Mouse (Mus musculus): ENCODE results near the gene Adamtsl1. TPM values are rescaled to one million over a fixed set of nuclear protein-coding genes. Genes with fewer than 3 reads are reported as not detected.

The Adamtsl1 gene
- polyA plus RNA-seq, 1 experiment from 2014 or later: 3.1 TPM

DNA sequence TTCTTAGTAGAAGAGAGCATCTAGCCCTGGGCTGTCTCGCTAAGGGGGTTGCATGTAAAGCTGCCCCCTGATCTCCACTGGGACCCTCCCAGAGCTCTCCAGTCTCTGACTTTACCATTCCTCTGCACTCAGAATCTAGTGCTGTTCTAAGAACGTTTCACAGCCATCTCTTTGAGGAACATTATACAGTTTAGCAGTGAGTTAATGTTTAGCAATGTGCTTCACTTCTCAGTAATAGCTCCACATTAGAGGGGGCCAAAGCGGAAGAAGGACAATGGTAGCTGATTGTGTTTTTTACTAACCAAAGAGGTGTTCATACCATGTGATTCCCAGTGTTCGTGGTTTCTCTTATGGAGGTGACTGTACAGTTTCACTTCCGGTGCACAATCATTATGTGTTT lies 425.5 kb downstream of the Adamtsl1 start:
- Histone ChIP-seq H3K4me2 (replicated peaks; ENCODE audit: low read depth) (no peak overlapping the region), H3K4me3 (ENCODE audit: low read depth, low read length) (no peak overlapping the region), H3K27ac (ENCODE audit: low read depth, low read length) (no peak overlapping the region), H3K27me3 (replicated peaks; ENCODE audit: control insufficient read depth, insufficient read depth, low read length) (no peaks in the 10 kb centered on the region), H3K36me3 (ENCODE audit: control insufficient read depth, insufficient read depth) (no peaks in the 10 kb centered on the region), H3K9ac (ENCODE audit: low read depth, low read length) (no peak overlapping the region), H3K4me1 (replicated peaks; ENCODE audit: control insufficient read depth, insufficient read depth, low read length) (no peaks in the 10 kb centered on the region), H3K9me3 (ENCODE audit: control insufficient read depth) (no peaks in the 10 kb centered on the region)
- no peak for TF ChIP-seq CTCF (IDR thresholded peaks at IDR 0.05; ENCODE audit: low read depth)
- ATAC-seq: no peak
- 66% methylated on average over 5 of the region's 5 CpGs for WGBS

GRCm38 (mm10) chr4:85941857-85942256 lies 427.9 kb downstream of the Adamtsl1 start:
- Histone ChIP-seq H3K36me3 (ENCODE audit: control insufficient read depth, insufficient read depth) (no peaks in the 10 kb centered on the region), H3K4me3 (ENCODE audit: low read depth, low read length) (no peak overlapping the region), H3K4me1 (replicated peaks; ENCODE audit: control insufficient read depth, insufficient read depth, low read length) (no peaks in the 10 kb centered on the region), H3K4me2 (replicated peaks; ENCODE audit: low read depth) (no peak overlapping the region), H3K27me3 (replicated peaks; ENCODE audit: control insufficient read depth, insufficient read depth, low read length) (no peaks in the 10 kb centered on the region), H3K9me3 (ENCODE audit: control insufficient read depth) (no peaks in the 10 kb centered on the region), H3K27ac (ENCODE audit: low read depth, low read length) (no peak overlapping the region), H3K9ac (ENCODE audit: low read depth, low read length) (no peak overlapping the region)
- no peak for ATAC-seq
- no peak for TF ChIP-seq CTCF (IDR thresholded peaks at IDR 0.05; ENCODE audit: low read depth)
- 90% methylated on average over 2 of the region's 2 CpGs for WGBS

DNA sequence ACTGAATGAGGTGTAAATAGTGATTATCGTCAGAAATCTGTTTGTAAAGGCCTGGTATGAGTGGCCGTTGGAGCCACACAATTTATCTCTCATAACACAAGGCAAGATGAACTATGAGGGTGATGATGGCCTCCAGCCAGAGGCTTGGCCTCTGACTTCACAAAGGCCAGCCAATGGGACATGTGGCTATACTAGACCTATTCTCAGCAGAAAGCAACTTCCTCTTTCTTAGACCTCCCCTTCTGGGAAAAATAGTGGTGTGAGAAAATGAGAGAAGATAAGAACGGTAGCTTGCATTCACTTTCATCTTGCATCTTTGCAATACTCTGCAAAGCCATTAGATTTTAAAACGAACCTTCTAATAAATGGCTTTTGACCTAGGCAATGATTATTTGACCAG lies 439.6 kb downstream of the Adamtsl1 start:
- H3K4me3 ChIP-seq (ENCODE audit: low read depth, low read length): no peak overlapping the region
- ATAC-seq: no peak
- no peaks in the 10 kb centered on the region for H3K27me3 ChIP-seq (replicated peaks; ENCODE audit: control insufficient read depth, insufficient read depth, low read length)
- 80% methylated on average over 4 of the region's 4 CpGs for WGBS
- no peak overlapping the region for H3K9ac ChIP-seq (ENCODE audit: low read depth, low read length)
- H3K4me1 ChIP-seq (replicated peaks; ENCODE audit: control insufficient read depth, insufficient read depth, low read length): no peaks in the 10 kb centered on the region
- TF ChIP-seq CTCF (IDR thresholded peaks at IDR 0.05; ENCODE audit: low read depth): no peak
- H3K27ac ChIP-seq (ENCODE audit: low read depth, low read length): no peak overlapping the region
- no peak overlapping the region for H3K4me2 ChIP-seq (replicated peaks; ENCODE audit: low read depth)
- H3K9me3 ChIP-seq (ENCODE audit: control insufficient read depth): no peaks in the 10 kb centered on the region
- H3K36me3 ChIP-seq (ENCODE audit: control insufficient read depth, insufficient read depth): no peaks in the 10 kb centered on the region

- H3K4me2 ChIP-seq (replicated peaks; ENCODE audit: low read depth): no peak overlapping the region
- no peak overlapping the region for H3K27ac ChIP-seq (ENCODE audit: low read depth, low read length)
- no peaks in the 10 kb centered on the region for H3K4me1 ChIP-seq (replicated peaks; ENCODE audit: control insufficient read depth, insufficient read depth, low read length)
- no peak for ATAC-seq
- WGBS: 74% methylated on average over 3 of the region's 3 CpGs
- no peak overlapping the region for H3K4me3 ChIP-seq (ENCODE audit: low read depth, low read length)
- no peaks in the 10 kb centered on the region for H3K27me3 ChIP-seq (replicated peaks; ENCODE audit: control insufficient read depth, insufficient read depth, low read length)
- H3K9ac ChIP-seq (ENCODE audit: low read depth, low read length): no peak overlapping the region
- H3K36me3 ChIP-seq (ENCODE audit: control insufficient read depth, insufficient read depth): no peaks in the 10 kb centered on the region
- no peak for TF ChIP-seq CTCF (IDR thresholded peaks at IDR 0.05; ENCODE audit: low read depth)
- no peaks in the 10 kb centered on the region for H3K9me3 ChIP-seq (ENCODE audit: control insufficient read depth)
These were observed 441.4 kb downstream of the Adamtsl1 start for GRCm38 (mm10) chr4:85955387-85955786.

DNA sequence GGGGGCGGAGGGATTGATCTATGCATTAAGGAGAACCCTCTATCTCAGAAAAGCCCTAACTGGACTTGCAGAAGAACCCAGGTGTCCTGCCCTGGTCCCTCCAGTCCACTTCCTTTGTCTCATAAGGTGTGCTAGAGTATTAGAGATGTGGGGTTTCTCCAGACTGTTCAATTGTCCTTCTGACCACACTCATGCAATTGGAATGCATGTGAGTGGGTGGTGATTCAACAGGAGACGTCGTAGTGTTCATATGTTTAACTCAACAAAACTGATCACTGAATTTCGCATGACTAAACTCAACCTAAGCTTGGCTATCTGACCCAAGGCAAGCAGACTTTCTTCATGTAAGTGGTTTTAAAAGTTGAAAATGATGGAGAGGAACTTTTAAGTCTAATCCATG lies 443.3 kb downstream of the Adamtsl1 start:
- 78% methylated on average over 4 of the region's 4 CpGs for WGBS
- no peak overlapping the region for H3K27ac ChIP-seq (ENCODE audit: low read depth, low read length)
- no peaks in the 10 kb centered on the region for H3K36me3 ChIP-seq (ENCODE audit: control insufficient read depth, insufficient read depth)
- TF ChIP-seq CTCF (IDR thresholded peaks at IDR 0.05; ENCODE audit: low read depth): no peak
- ATAC-seq: no peak
- no peaks in the 10 kb centered on the region for H3K9me3 ChIP-seq (ENCODE audit: control insufficient read depth)
- no peaks in the 10 kb centered on the region for H3K4me1 ChIP-seq (replicated peaks; ENCODE audit: control insufficient read depth, insufficient read depth, low read length)
- H3K4me2 ChIP-seq (replicated peaks; ENCODE audit: low read depth): no peak overlapping the region
- no peaks in the 10 kb centered on the region for H3K27me3 ChIP-seq (replicated peaks; ENCODE audit: control insufficient read depth, insufficient read depth, low read length)
- no peak overlapping the region for H3K9ac ChIP-seq (ENCODE audit: low read depth, low read length)
- H3K4me3 ChIP-seq (ENCODE audit: low read depth, low read length): no peak overlapping the region

- 59% methylated on average over 1 of the region's 1 CpGs for WGBS
- Histone ChIP-seq H3K36me3 (ENCODE audit: control insufficient read depth, insufficient read depth) (no peaks in the 10 kb centered on the region), H3K4me1 (replicated peaks; ENCODE audit: control insufficient read depth, insufficient read depth, low read length) (no peaks in the 10 kb centered on the region), H3K9me3 (ENCODE audit: control insufficient read depth) (no peaks in the 10 kb centered on the region), H3K4me2 (replicated peaks; ENCODE audit: low read depth) (no peak overlapping the region), H3K4me3 (ENCODE audit: low read depth, low read length) (no peak overlapping the region), H3K9ac (ENCODE audit: low read depth, low read length) (no peak overlapping the region), H3K27ac (ENCODE audit: low read depth, low read length) (no peak overlapping the region), H3K27me3 (replicated peaks; ENCODE audit: control insufficient read depth, insufficient read depth, low read length) (no peaks in the 10 kb centered on the region)
- no peak for ATAC-seq
- no peak for TF ChIP-seq CTCF (IDR thresholded peaks at IDR 0.05; ENCODE audit: low read depth)
These were observed 443.9 kb downstream of the Adamtsl1 start for GRCm38 (mm10) chr4:85957879-85958278.

DNA sequence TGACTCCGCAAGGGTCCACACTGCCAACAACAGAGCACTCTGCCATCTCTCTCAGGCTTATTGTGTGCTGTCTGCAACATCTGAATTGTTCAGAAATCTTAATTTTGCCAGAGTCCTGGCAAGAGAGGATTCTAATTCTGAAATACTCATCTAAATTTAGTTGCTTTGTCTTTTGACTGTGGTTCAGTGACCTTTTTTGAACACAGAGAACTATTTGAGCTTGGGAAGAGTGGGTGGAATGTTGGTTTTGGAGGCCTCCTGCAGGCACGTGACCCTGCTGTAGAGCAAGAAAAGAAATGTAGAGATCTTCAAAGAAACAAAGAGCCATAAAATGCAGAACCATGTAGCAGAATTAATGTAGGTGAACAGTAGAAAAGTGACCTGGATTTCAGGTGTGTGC lies 445.0 kb downstream of the Adamtsl1 start:
- WGBS: 71% methylated on average over 2 of the region's 2 CpGs
- Histone ChIP-seq H3K27me3 (replicated peaks; ENCODE audit: control insufficient read depth, insufficient read depth, low read length) (no peaks in the 10 kb centered on the region), H3K36me3 (ENCODE audit: control insufficient read depth, insufficient read depth) (no peaks in the 10 kb centered on the region), H3K4me1 (replicated peaks; ENCODE audit: control insufficient read depth, insufficient read depth, low read length) (no peaks in the 10 kb centered on the region), H3K4me3 (ENCODE audit: low read depth, low read length) (no peak overlapping the region), H3K27ac (ENCODE audit: low read depth, low read length) (no peak overlapping the region), H3K9ac (ENCODE audit: low read depth, low read length) (no peak overlapping the region), H3K9me3 (ENCODE audit: control insufficient read depth) (no peaks in the 10 kb centered on the region), H3K4me2 (replicated peaks; ENCODE audit: low read depth) (no peak overlapping the region)
- ATAC-seq: no peak
- TF ChIP-seq CTCF (IDR thresholded peaks at IDR 0.05; ENCODE audit: low read depth): no peak

Measured in intestine, postnatal 0 days (tissue).